Mouse (Mus musculus) myocyte (in vitro differentiated cells): ENCODE measurements around the gene Smap2. TPM values are rescaled to one million over a fixed set of nuclear protein-coding genes. Genes with fewer than 3 reads are reported as not detected.
A peak's percentile ranks its signal among the peaks of the same experiment; 100 is the strongest.

Source experiments
- H3K27me3 ChIP-seq: one replicate; pipeline ENCODE4 v1.6.1; 2011; ENCODE audit not compliant: control insufficient read depth, insufficient read depth, insufficient read length
- H3K36me3 ChIP-seq: one replicate; pipeline ENCODE4 v1.6.1; 2011; ENCODE audit not compliant: control insufficient read depth, insufficient read depth
- H3K4me2 ChIP-seq: one replicate; pipeline ENCODE4 v1.6.1; 2011; ENCODE audit warnings: low read depth, control low read depth
- H3K4me3 ChIP-seq: one replicate; pipeline ENCODE4 v1.5.1; 2011; ENCODE audit warnings: mild to moderate bottlenecking, control low read depth, moderate library complexity
- H3K79me2 ChIP-seq: one replicate; pipeline ENCODE4 v1.6.1; 2011; ENCODE audit not compliant: control insufficient read depth, insufficient read depth
- H3ac ChIP-seq: one replicate; pipeline ENCODE4 v1.6.1; 2011; ENCODE audit not compliant: control insufficient read depth, insufficient read length
- CEBPB ChIP-seq: IDR thresholded peaks from 2 replicates; pipeline ENCODE4 v1.6.1; 2011; ENCODE audit warnings: mild to moderate bottlenecking, moderate library complexity; ENCODE audit not compliant: poor library complexity, insufficient read depth, severe bottlenecking
- E2F4 ChIP-seq: IDR thresholded peaks from one replicate; pipeline ENCODE4 v1.6.1; 2011; ENCODE audit warnings: mild to moderate bottlenecking, control low read depth, moderate library complexity; ENCODE audit not compliant: insufficient read depth
- MAX ChIP-seq: IDR thresholded peaks from one replicate; pipeline ENCODE4 v1.6.1; 2011; ENCODE audit warnings: low read depth, mild to moderate bottlenecking, control low read depth
- MYOD1 ChIP-seq, 3 experiments: IDR thresholded peaks; one replicate each; pipeline ENCODE4 v1.6.1; 2011; ENCODE audit warnings: control low read depth in 2 of 3, low read depth in 2 of 3, mild to moderate bottlenecking in 2 of 3, moderate library complexity in 1 of 3; ENCODE audit not compliant: insufficient read length in 2 of 3, control insufficient read depth in 1 of 3
- MYOG ChIP-seq, 3 experiments: IDR thresholded peaks; one replicate each; pipeline ENCODE4 v1.6.1; 2011; ENCODE audit warnings: control low read depth in 2 of 3, low read depth in 2 of 3, mild to moderate bottlenecking in 2 of 3; ENCODE audit not compliant: insufficient read length in 2 of 3, control insufficient read depth in 1 of 3, insufficient read depth in 1 of 3
- POLR2A ChIP-seq: IDR thresholded peaks from one replicate; pipeline ENCODE4 v1.6.1; 2011; ENCODE audit warnings: low read depth, mild to moderate bottlenecking, control low read depth, moderate library complexity; ENCODE audit not compliant: insufficient read length
- POLR2AphosphoS2 ChIP-seq: IDR thresholded peaks from one replicate; pipeline ENCODE4 v1.6.1; 2011; ENCODE audit warnings: low read depth, control low read depth; ENCODE audit not compliant: insufficient read length
- REST ChIP-seq: IDR thresholded peaks from one replicate; pipeline ENCODE4 v1.6.1; 2011; ENCODE audit warnings: mild to moderate bottlenecking, control low read depth, moderate library complexity; ENCODE audit not compliant: insufficient read depth, insufficient read length
- SRF ChIP-seq: IDR thresholded peaks from one replicate; pipeline ENCODE4 v1.6.1; 2011; ENCODE audit warnings: low read depth; ENCODE audit not compliant: control insufficient read depth, insufficient read length
- TCF12 ChIP-seq: IDR thresholded peaks from one replicate; pipeline ENCODE4 v1.6.1; 2011; ENCODE audit warnings: mild to moderate bottlenecking, control low read depth; ENCODE audit not compliant: poor library complexity, insufficient read depth, severe bottlenecking
- TCF3 ChIP-seq: IDR thresholded peaks from one replicate; pipeline ENCODE4 v1.6.1; 2011; ENCODE audit warnings: low read depth, control low read depth; ENCODE audit not compliant: insufficient read length
- USF1 ChIP-seq: IDR thresholded peaks from one replicate; pipeline ENCODE4 v1.6.1; 2011; ENCODE audit warnings: low read depth, mild to moderate bottlenecking, control low read depth, moderate library complexity
- polyA plus RNA-seq: library from polyadenylated mRNA; unstranded; fragments of >200 nt; fragmentation: generic; extraction: Trizol; gene quantifications from one replicate; pipeline ENCODE4 v1.2.1, GENCODE M21; 2012; ENCODE audit warnings: missing spikeins

The Smap2 gene
- polyA plus RNA-seq, 1 experiment = 31.3 TPM

DNA sequence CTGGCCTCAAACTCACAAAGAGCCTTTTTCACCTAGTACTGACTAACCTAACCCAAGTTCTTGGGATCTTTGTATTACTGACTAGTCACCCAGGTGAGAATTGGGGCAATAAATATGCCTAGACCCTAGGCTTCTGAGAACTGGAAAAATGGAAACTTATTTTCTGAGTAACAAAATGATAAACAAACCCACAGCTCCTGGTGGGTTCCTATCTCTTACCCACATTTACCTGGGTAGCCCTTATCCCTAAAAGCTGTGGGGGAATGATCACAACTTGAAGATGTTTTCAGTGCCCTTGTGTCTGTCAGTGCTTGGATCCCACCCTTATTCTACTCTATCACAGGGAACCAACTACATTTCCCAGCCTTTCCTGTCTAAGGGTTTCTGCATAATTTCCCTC, 10.0 kb downstream of the Smap2 start:
- no peak overlapping the region for H3ac ChIP-seq
- H3K4me2 ChIP-seq = no peak overlapping the region
- H3K36me3 ChIP-seq = no peaks in the 10 kb centered on the region
- H3K27me3 ChIP-seq = no peaks in the 10 kb centered on the region
- no peak overlapping the region for H3K4me3 ChIP-seq
- TF ChIP-seq MYOD1 (IDR thresholded peaks at IDR 0.05; ENCODE audit: control insufficient read depth in 1 of 3, insufficient read length in 2 of 3, low read depth in 2 of 3) (no peak), POLR2A (no peak), POLR2AphosphoS2 (no peak), MAX (no peak), TCF3 (no peak)
- peaks cover 46% of the 10 kb centered on the region for H3K79me2 ChIP-seq

DNA sequence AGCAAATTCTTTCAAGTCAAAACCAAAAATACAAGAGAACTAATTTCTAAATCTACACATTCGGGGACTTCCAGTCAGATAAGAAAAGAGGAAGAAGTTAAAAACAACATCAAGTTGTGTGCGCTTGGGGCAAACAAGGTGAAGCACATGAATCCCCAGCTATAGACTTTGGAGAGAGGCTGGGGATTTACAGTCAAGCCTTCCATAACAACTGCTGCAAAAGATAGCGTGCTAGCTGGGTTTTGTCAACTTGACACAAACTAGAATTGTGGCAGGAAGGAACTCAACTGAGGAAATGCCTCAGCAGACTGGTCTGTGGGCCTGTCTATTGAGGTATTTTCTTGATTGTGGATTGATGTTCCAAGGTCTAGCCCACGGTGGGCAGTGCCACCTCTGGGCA, 12.4 kb downstream of the Smap2 start:
- TF ChIP-seq USF1 (no peak), MAX (no peak), REST (no peak), TCF12 (no peak), SRF (no peak), MYOG (IDR thresholded peaks at IDR 0.05; ENCODE audit: control insufficient read depth in 1 of 3, insufficient read depth in 1 of 3, insufficient read length in 2 of 3, low read depth in 2 of 3) (no peak), POLR2AphosphoS2 (no peak), TCF3 (no peak), MYOD1 (IDR thresholded peaks at IDR 0.05; ENCODE audit: control insufficient read depth in 1 of 3, insufficient read length in 2 of 3, low read depth in 2 of 3) (no peak), CEBPB (no peak), E2F4 (no peak), POLR2A (no peak)
- no peak overlapping the region for H3K4me3 ChIP-seq
- H3K27me3 ChIP-seq = no peaks in the 10 kb centered on the region
- no peaks in the 10 kb centered on the region for H3K36me3 ChIP-seq
- H3K4me2 ChIP-seq = no peak overlapping the region
- peaks cover 56% of the 10 kb centered on the region for H3K79me2 ChIP-seq
- H3ac ChIP-seq = no peak overlapping the region

DNA sequence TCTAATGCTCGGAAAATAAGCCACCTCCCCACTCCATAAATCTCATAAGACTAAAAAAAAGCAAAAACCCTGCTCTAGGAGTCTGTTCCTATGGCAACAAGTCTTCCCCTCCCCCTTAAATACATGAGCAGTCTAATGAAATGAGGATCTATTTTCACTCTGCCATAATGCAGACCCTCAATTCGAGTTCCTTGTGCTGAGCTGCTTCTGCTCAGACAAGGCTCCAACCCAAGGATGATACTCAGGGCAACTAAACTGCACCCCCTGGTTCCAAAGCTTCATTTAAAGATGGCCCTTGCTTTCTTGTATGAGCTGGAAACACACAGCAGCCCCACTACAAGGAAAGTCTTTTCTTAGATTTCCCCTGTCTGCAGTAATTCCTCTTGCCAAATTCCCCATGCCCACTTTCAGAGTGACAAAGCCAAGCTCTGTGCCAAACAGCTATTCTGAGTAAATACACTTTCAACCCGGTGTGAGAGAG, 13.4 kb downstream of the Smap2 start:
- no peaks in the 10 kb centered on the region for H3K36me3 ChIP-seq
- H3K27me3 ChIP-seq = no peaks in the 10 kb centered on the region
- H3K4me2 ChIP-seq = peak overlapping the region; percentile 69
- TF ChIP-seq POLR2AphosphoS2 = no peak
- no peak for TF ChIP-seq POLR2A
- no peak for TF ChIP-seq TCF3
- no peak for TF ChIP-seq CEBPB
- no peak for TF ChIP-seq SRF
- H3K79me2 ChIP-seq = peaks cover 45% of the 10 kb centered on the region
- no peak overlapping the region for H3ac ChIP-seq
- no peak overlapping the region for H3K4me3 ChIP-seq

DNA sequence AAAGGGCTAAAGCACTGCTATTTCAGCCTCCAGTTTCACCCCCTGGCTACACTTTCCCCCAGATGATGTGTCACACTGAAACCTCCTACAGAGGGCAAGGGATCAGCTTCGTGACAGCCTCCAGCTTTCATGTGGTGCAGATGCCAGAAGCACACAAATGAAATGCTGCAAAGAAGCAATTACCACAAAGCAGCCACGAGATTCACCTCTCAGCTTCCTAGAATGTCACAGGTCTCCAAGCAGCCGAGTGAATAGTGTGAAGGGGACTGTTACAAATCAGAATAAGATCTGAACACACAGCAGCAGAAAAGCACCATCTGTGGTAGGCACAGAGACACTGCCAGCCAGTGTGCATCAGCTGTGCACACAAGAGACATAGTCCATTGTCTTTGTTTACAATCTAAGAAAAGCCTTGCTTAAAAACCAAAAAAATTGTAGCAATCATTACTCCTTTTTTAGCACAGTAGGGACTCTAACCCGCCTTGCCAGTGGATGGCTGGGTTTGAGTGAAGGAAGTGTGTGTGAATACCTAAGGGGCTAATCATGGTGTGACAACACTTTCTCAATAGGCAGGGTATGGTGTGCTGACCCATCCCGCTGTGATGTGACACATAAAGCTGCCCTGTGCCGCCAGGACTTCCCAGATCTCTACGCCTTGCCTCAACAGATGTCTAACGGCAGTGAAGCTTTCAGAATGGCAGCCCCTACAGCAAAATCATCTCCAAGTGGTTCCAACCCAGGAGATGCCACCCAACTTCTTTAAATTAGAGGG, 14.5 kb downstream of the Smap2 start:
- H3K27me3 ChIP-seq = no peaks in the 10 kb centered on the region
- no peak overlapping the region for H3ac ChIP-seq
- peaks cover 44% of the 10 kb centered on the region for H3K79me2 ChIP-seq
- TF ChIP-seq POLR2AphosphoS2 (no peak), MYOD1 (IDR thresholded peaks at IDR 0.05; ENCODE audit: control insufficient read depth in 1 of 3, insufficient read length in 2 of 3, low read depth in 2 of 3) (peak in 1 of 3 experiments; percentile 51), CEBPB (peak; percentile 42; the same call in 1 of the 2 replicates)
- no peaks in the 10 kb centered on the region for H3K36me3 ChIP-seq
- no peak overlapping the region for H3K4me3 ChIP-seq
- peak overlapping the region; percentile 69 for H3K4me2 ChIP-seq

DNA sequence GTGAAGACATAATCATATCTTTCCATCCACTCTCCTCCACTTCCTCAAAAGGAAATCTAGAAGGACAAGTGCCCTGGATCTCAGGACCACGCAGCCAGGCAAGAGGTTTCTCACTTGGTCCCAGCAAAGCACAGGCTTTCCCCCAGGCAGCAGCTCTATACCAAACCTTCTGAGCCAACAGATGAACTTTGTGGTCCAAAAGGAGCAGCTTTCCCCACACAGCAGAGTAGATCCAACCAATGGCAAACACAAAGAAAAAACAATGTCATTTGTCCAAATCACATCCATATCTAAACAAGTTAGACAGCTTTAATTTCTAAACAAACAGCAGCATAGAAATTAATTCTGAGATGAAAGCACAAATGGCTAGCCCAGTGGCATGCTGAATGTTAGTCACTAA, 15.4 kb downstream of the Smap2 start:
- no peak overlapping the region for H3K4me3 ChIP-seq
- H3ac ChIP-seq = no peak overlapping the region
- no peaks in the 10 kb centered on the region for H3K36me3 ChIP-seq
- H3K4me2 ChIP-seq = peak overlapping the region; percentile 69
- H3K27me3 ChIP-seq = no peaks in the 10 kb centered on the region
- H3K79me2 ChIP-seq = peaks cover 44% of the 10 kb centered on the region
- TF ChIP-seq TCF3 (no peak), MAX (no peak), POLR2A (no peak), MYOD1 (IDR thresholded peaks at IDR 0.05; ENCODE audit: control insufficient read depth in 1 of 3, insufficient read length in 2 of 3, low read depth in 2 of 3) (no peak), CEBPB (no peak), MYOG (IDR thresholded peaks at IDR 0.05; ENCODE audit: control insufficient read depth in 1 of 3, insufficient read depth in 1 of 3, insufficient read length in 2 of 3, low read depth in 2 of 3) (no peak), REST (no peak), SRF (no peak), POLR2AphosphoS2 (no peak), USF1 (no peak), E2F4 (no peak), TCF12 (no peak)
